ENCODE assay signal across 14 mouse cellular contexts in genomic region chr6:86343656-86344055, GRCm38 (mm10). TPM values are rescaled to one million over a fixed set of nuclear protein-coding genes. Genes with fewer than 3 reads are reported as not detected.
DNase-seq lines count a peak whose midpoint lies in the region; ATAC-seq and TF ChIP-seq lines count a peak whose summit lies in the region.
"Had no signal": no experiment of that assay in that cellular context is flagged by ENCODE, and none has a peak within 500 bp of the region (broad histone marks: within the 10 kb centered on the region; RNA-seq: fewer than 3 reads in every experiment).

No protein-coding gene starts in this region.

- H3K9me3 ChIP-seq in intestine, embryonic 15.5 days, result no peaks in the 10 kb centered on the region
- H3K9me3 ChIP-seq in intestine, postnatal 0 days (ENCODE audit: control insufficient read depth), result no peaks in the 10 kb centered on the region
- H3K9me3 ChIP-seq in forebrain, embryonic 12.5 days, result no peaks in the 10 kb centered on the region
- H3K9me3 ChIP-seq in midbrain, embryonic 12.5 days, result no peaks in the 10 kb centered on the region
- no peaks in the 10 kb centered on the region for H3K9me3 ChIP-seq in liver, embryonic 12.5 days (replicated peaks)
- H3K9me3 ChIP-seq: G1E; limb, embryonic 12.5 days had no signal

- H3K9ac ChIP-seq in intestine, embryonic 15.5 days, result no peak overlapping the region
- no peak overlapping the region for H3K9ac ChIP-seq in intestine, postnatal 0 days (ENCODE audit: low read depth, low read length)
- H3K9ac ChIP-seq in forebrain, embryonic 12.5 days, result no peak overlapping the region
- H3K9ac ChIP-seq in midbrain, embryonic 12.5 days (replicated peaks), result peak overlapping the region; percentile 20
- no peak overlapping the region for H3K9ac ChIP-seq in liver, embryonic 12.5 days
- H3K9ac ChIP-seq: limb, embryonic 12.5 days had no signal

- peak overlapping the region; percentile 12; the same call in 1 of the 2 replicates for H3K4me2 ChIP-seq in intestine, embryonic 15.5 days (replicated peaks)
- no peak overlapping the region for H3K4me2 ChIP-seq in intestine, postnatal 0 days (replicated peaks; ENCODE audit: low read depth)
- H3K4me2 ChIP-seq in forebrain, embryonic 12.5 days, result peak overlapping the region; percentile 19
- peak overlapping the region; percentile 44 for H3K4me2 ChIP-seq in midbrain, embryonic 12.5 days (replicated peaks)
- H3K4me2 ChIP-seq in liver, embryonic 12.5 days, result no peak overlapping the region
- H3K4me2 ChIP-seq: limb, embryonic 12.5 days had no signal

- H3K4me3 ChIP-seq in intestine, embryonic 15.5 days (replicated peaks), result no peak overlapping the region
- H3K4me3 ChIP-seq in intestine, postnatal 0 days (ENCODE audit: low read depth, low read length), result no peak overlapping the region
- no peak overlapping the region for H3K4me3 ChIP-seq in forebrain, embryonic 12.5 days (replicated peaks)
- peak overlapping the region; percentile 15; the same call in 1 of the 2 replicates for H3K4me3 ChIP-seq in midbrain, embryonic 12.5 days
- no peak overlapping the region for H3K4me3 ChIP-seq in liver, embryonic 12.5 days
- H3K4me3 ChIP-seq: erythroblast, embryonic 14.5 days; limb, embryonic 12.5 days; myocyte had no signal

- TF ChIP-seq CTCF in intestine, postnatal 0 days (IDR thresholded peaks at IDR 0.05; ENCODE audit: low read depth), result no peak

- peak; percentile 58 for DNase-seq in Muller cell, postnatal 12 days (ENCODE audit: inconsistent ontology term)
- no peak for DNase-seq in spleen, postnatal 14 days (ENCODE audit: low spot score in 2 of 2)
- DNase-seq in urinary bladder, postnatal 25 days (ENCODE audit: low spot score), result no peak

- H3K27ac ChIP-seq in intestine, embryonic 15.5 days, result no peak overlapping the region
- H3K27ac ChIP-seq in intestine, postnatal 0 days (ENCODE audit: low read depth, low read length), result no peak overlapping the region
- H3K27ac ChIP-seq in forebrain, embryonic 12.5 days, result no peak overlapping the region
- peak overlapping the region; percentile 42; the same call in 1 of the 2 replicates for H3K27ac ChIP-seq in midbrain, embryonic 12.5 days (replicated peaks)
- no peak overlapping the region for H3K27ac ChIP-seq in liver, embryonic 12.5 days
- H3K27ac ChIP-seq: limb, embryonic 12.5 days; stomach, postnatal 0 days had no signal

- no peaks in the 10 kb centered on the region for H3K4me1 ChIP-seq in intestine, embryonic 15.5 days (replicated peaks)
- H3K4me1 ChIP-seq in intestine, postnatal 0 days (replicated peaks; ENCODE audit: control insufficient read depth, insufficient read depth, low read length), result no peaks in the 10 kb centered on the region
- H3K4me1 ChIP-seq in forebrain, embryonic 12.5 days, result peaks cover 6% of the 10 kb centered on the region
- peaks cover 8% of the 10 kb centered on the region for H3K4me1 ChIP-seq in midbrain, embryonic 12.5 days
- H3K4me1 ChIP-seq in liver, embryonic 12.5 days, result no peaks in the 10 kb centered on the region

- no peak for ATAC-seq in intestine, embryonic 15.5 days
- ATAC-seq in intestine, postnatal 0 days, result no peak
- ATAC-seq in forebrain, embryonic 12.5 days (ENCODE audit: low FRiP score), result no peak
- no peak for ATAC-seq in midbrain, embryonic 12.5 days (ENCODE audit: low FRiP score, low read depth)
- ATAC-seq in liver, embryonic 12.5 days, result no peak
- ATAC-seq: inflammation-experienced regulatory T-cells, adult 6 months had no signal

- 15% methylated on average over 7 of the region's 7 CpGs for WGBS in intestine, embryonic 15.5 days
- WGBS in intestine, postnatal 0 days, result 21% methylated on average over 7 of the region's 7 CpGs
- 13% methylated on average over 7 of the region's 7 CpGs for WGBS in forebrain, embryonic 12.5 days
- WGBS in midbrain, embryonic 12.5 days, result 18% methylated on average over 7 of the region's 7 CpGs
- 17% methylated on average over 7 of the region's 7 CpGs for WGBS in liver, embryonic 12.5 days (ENCODE audit: insufficient replicate concordance)

- no peaks in the 10 kb centered on the region for H3K27me3 ChIP-seq in intestine, embryonic 15.5 days (replicated peaks)
- no peaks in the 10 kb centered on the region for H3K27me3 ChIP-seq in intestine, postnatal 0 days (replicated peaks; ENCODE audit: control insufficient read depth, insufficient read depth, low read length)
- H3K27me3 ChIP-seq in forebrain, embryonic 12.5 days, result no peaks in the 10 kb centered on the region
- no peaks in the 10 kb centered on the region for H3K27me3 ChIP-seq in midbrain, embryonic 12.5 days
- H3K27me3 ChIP-seq in liver, embryonic 12.5 days (replicated peaks), result no peaks in the 10 kb centered on the region
- H3K27me3 ChIP-seq: limb, embryonic 12.5 days had no signal

- H3K36me3 ChIP-seq in intestine, embryonic 15.5 days, result no peaks in the 10 kb centered on the region
- no peaks in the 10 kb centered on the region for H3K36me3 ChIP-seq in intestine, postnatal 0 days (ENCODE audit: control insufficient read depth, insufficient read depth)
- H3K36me3 ChIP-seq in forebrain, embryonic 12.5 days (replicated peaks), result no peaks in the 10 kb centered on the region
- no peaks in the 10 kb centered on the region for H3K36me3 ChIP-seq in midbrain, embryonic 12.5 days
- no peaks in the 10 kb centered on the region for H3K36me3 ChIP-seq in liver, embryonic 12.5 days
- H3K36me3 ChIP-seq: G1E; limb, embryonic 12.5 days had no signal

RNA-seq across cellular contexts. Expression of gene Fam136a, which starts 21.8 kb away (rescaled TPM):
- 161 and 167 TPM in 2 replicates for polyA plus RNA-seq in intestine, embryonic 15.5 days (2015; fragmentation: Nextera tagmentation; extraction: Ambion mirVana)
- 64.8 and 65.8 TPM in 2 replicates for polyA plus RNA-seq in intestine, postnatal 0 days (2015; fragmentation: Nextera tagmentation; extraction: Ambion mirVana)
- 118 and 131 TPM in 2 replicates for polyA plus RNA-seq in forebrain, embryonic 12.5 days (2016; fragmentation: Nextera tagmentation; extraction: Ambion mirVana)
- polyA plus RNA-seq in midbrain, embryonic 12.5 days (2016; fragmentation: Nextera tagmentation; extraction: Ambion mirVana), result 118 and 120 TPM in 2 replicates
- 104 and 111 TPM in 2 replicates for polyA plus RNA-seq in liver, embryonic 12.5 days (2016; fragmentation: Nextera tagmentation; extraction: Ambion mirVana)

RNA-seq across cellular contexts. Expression of gene Snrpg, which starts 27.4 kb away (rescaled TPM):
- polyA plus RNA-seq in intestine, embryonic 15.5 days (2015; fragmentation: Nextera tagmentation; extraction: Ambion mirVana), result 541 and 603 TPM in 2 replicates
- 196 and 204 TPM in 2 replicates for polyA plus RNA-seq in intestine, postnatal 0 days (2015; fragmentation: Nextera tagmentation; extraction: Ambion mirVana)
- 641 and 720 TPM in 2 replicates for polyA plus RNA-seq in forebrain, embryonic 12.5 days (2016; fragmentation: Nextera tagmentation; extraction: Ambion mirVana)
- polyA plus RNA-seq in midbrain, embryonic 12.5 days (2016; fragmentation: Nextera tagmentation; extraction: Ambion mirVana), result 580 and 612 TPM in 2 replicates
- polyA plus RNA-seq in liver, embryonic 12.5 days (2016; fragmentation: Nextera tagmentation; extraction: Ambion mirVana), result 493 and 510 TPM in 2 replicates

RNA-seq across cellular contexts. Expression of gene Pcyox1, which starts 53.3 kb away (rescaled TPM):
- polyA plus RNA-seq in intestine, embryonic 15.5 days (2015; fragmentation: Nextera tagmentation; extraction: Ambion mirVana), result 73.9 and 79.8 TPM in 2 replicates
- 37.8 and 41.0 TPM in 2 replicates for polyA plus RNA-seq in intestine, postnatal 0 days (2015; fragmentation: Nextera tagmentation; extraction: Ambion mirVana)
- polyA plus RNA-seq in forebrain, embryonic 12.5 days (2016; fragmentation: Nextera tagmentation; extraction: Ambion mirVana), result 99.8 and 106 TPM in 2 replicates
- 128 and 129 TPM in 2 replicates for polyA plus RNA-seq in midbrain, embryonic 12.5 days (2016; fragmentation: Nextera tagmentation; extraction: Ambion mirVana)
- polyA plus RNA-seq in liver, embryonic 12.5 days (2016; fragmentation: Nextera tagmentation; extraction: Ambion mirVana), result 41.5 and 45.9 TPM in 2 replicates

Comparison
In these comparisons a context has a peak if more than half of its experiments do, and no peak if none do; other contexts are left out.
1. H3K4me2 ChIP-seq: peak in intestine, embryonic 15.5 days (single experiment), forebrain, embryonic 12.5 days (single experiment) and midbrain, embryonic 12.5 days (single experiment); none in intestine, postnatal 0 days (single experiment) and liver, embryonic 12.5 days (single experiment).